Mouse (Mus musculus) MEL (cell line): ENCODE measurements around the gene Mul1. TPM values are rescaled to one million over a fixed set of nuclear protein-coding genes. Genes with fewer than 3 reads are reported as not detected.

Experiments used
- DNase-seq: peaks from one replicate; pipeline ENCODE4 v3.0.0; 2011; ENCODE audit warnings: low read depth, low spot score
- H3K27ac ChIP-seq: 2 replicates; pipeline ENCODE4 v1.5.1; 2012; ENCODE audit warnings: low read depth, mild to moderate bottlenecking, control low read depth, low read length, moderate library complexity; ENCODE audit not compliant: control insufficient read depth
- H3K27me3 ChIP-seq, 2 experiments: fragments of 150-350 bp in 1 of 2; sonication (generic) in 1 of 2; 2 replicates each; pipeline ENCODE4 v1.6.1; 2012; ENCODE audit warnings: low read length in 2 of 2, mild to moderate bottlenecking in 2 of 2, improper control_type of control experiment in 1 of 2, moderate library complexity in 1 of 2; ENCODE audit not compliant: insufficient read depth in 2 of 2, control insufficient read depth in 1 of 2
- H3K36me3 ChIP-seq, 2 experiments: 2 replicates each; pipeline ENCODE4 v1.6.1; 2012 to 2014; ENCODE audit warnings: low read length in 2 of 2, improper control_type of control experiment in 1 of 2, inconsistent platforms in 1 of 2, mild to moderate bottlenecking in 1 of 2; ENCODE audit not compliant: insufficient read depth in 2 of 2, control insufficient read depth in 1 of 2
- H3K4me1 ChIP-seq, 2 experiments: fragments of 150-350 bp in 1 of 2; sonication (generic) in 1 of 2; 2 replicates each; pipeline ENCODE4 v1.6.1; 2012; ENCODE audit warnings: low read length in 2 of 2, improper control_type of control experiment in 1 of 2, mild to moderate bottlenecking in 1 of 2; ENCODE audit not compliant: insufficient read depth in 2 of 2, control insufficient read depth in 1 of 2
- H3K4me3 ChIP-seq, 2 experiments: fragments of 150-350 bp in 1 of 2; sonication (generic) in 1 of 2; 2 replicates each; pipeline ENCODE4 v1.5.1; 2012; ENCODE audit warnings: low read depth in 2 of 2, low read length in 2 of 2, mild to moderate bottlenecking in 2 of 2, moderate library complexity in 2 of 2, control low read depth in 1 of 2, improper control_type of control experiment in 1 of 2; ENCODE audit not compliant: control insufficient read depth in 1 of 2, insufficient read depth in 1 of 2
- H3K79me2 ChIP-seq: 2 replicates; pipeline ENCODE4 v1.6.1; 2012; ENCODE audit warnings: mild to moderate bottlenecking, low read length, moderate library complexity; ENCODE audit not compliant: control insufficient read depth, poor library complexity, insufficient read depth
- H3K9ac ChIP-seq: 2 replicates; pipeline ENCODE4 v1.6.1; 2012; ENCODE audit warnings: low read depth, mild to moderate bottlenecking, control low read depth, low read length, moderate library complexity; ENCODE audit not compliant: control insufficient read depth, poor library complexity, severe bottlenecking
- H3K9me3 ChIP-seq: fragments of 150-350 bp; sonication (generic); replicated peaks from 2 replicates; pipeline ENCODE4 v1.6.1; 2012; ENCODE audit warnings: mild to moderate bottlenecking, low read length, improper control_type of control experiment, moderate library complexity; ENCODE audit not compliant: insufficient read depth
- BHLHE40 ChIP-seq: IDR thresholded peaks from 2 replicates; pipeline ENCODE4 v1.6.1; 2012; ENCODE audit warnings: low read depth, mild to moderate bottlenecking, inconsistent platforms, low read length, improper control_type of control experiment, borderline replicate concordance
- ELF1 ChIP-seq: IDR thresholded peaks from 2 replicates; pipeline ENCODE4 v1.6.1; 2014; ENCODE audit warnings: low read depth, mild to moderate bottlenecking, inconsistent platforms, low read length, improper control_type of control experiment, moderate library complexity
- EP300 ChIP-seq, 2 experiments: IDR thresholded peaks; 2 replicates each; pipeline ENCODE4 v1.6.1; 2011; ENCODE audit warnings: improper control_type of control experiment in 2 of 2, low read length in 2 of 2, low read depth in 1 of 2, mild to moderate bottlenecking in 1 of 2
- GABPA ChIP-seq: IDR thresholded peaks from 2 replicates; pipeline ENCODE4 v1.6.1; 2012; ENCODE audit warnings: low read depth, mild to moderate bottlenecking, inconsistent platforms, low read length, improper control_type of control experiment, moderate library complexity
- GATA1 ChIP-seq: IDR thresholded peaks from 2 replicates; pipeline ENCODE4 v1.6.1; 2011; ENCODE audit warnings: low read depth, low read length, improper control_type of control experiment
- HCFC1 ChIP-seq: IDR thresholded peaks from 2 replicates; pipeline ENCODE4 v1.6.1; 2012; ENCODE audit warnings: low read depth, mild to moderate bottlenecking, inconsistent platforms, low read length, improper control_type of control experiment, moderate library complexity
- KAT2A ChIP-seq: conservative IDR thresholded peaks from 2 replicates; pipeline ENCODE4 v1.6.1; 2012; ENCODE audit warnings: low read depth, low read length, improper control_type of control experiment, inconsistent platforms
- MAFK ChIP-seq: IDR thresholded peaks from 2 replicates; pipeline ENCODE4 v1.6.1; 2011; ENCODE audit warnings: low read depth, mild to moderate bottlenecking, low read length, improper control_type of control experiment, borderline replicate concordance
- MAX ChIP-seq: IDR thresholded peaks from 2 replicates; pipeline ENCODE4 v1.6.1; 2011; ENCODE audit warnings: low read length, improper control_type of control experiment
- MAZ ChIP-seq: IDR thresholded peaks from 2 replicates; pipeline ENCODE4 v1.6.1; 2012; ENCODE audit warnings: low read depth, mild to moderate bottlenecking, inconsistent platforms, low read length, improper control_type of control experiment
- MXI1 ChIP-seq: IDR thresholded peaks from 2 replicates; pipeline ENCODE4 v1.6.1; 2011; ENCODE audit warnings: mild to moderate bottlenecking, low read depth, low read length, improper control_type of control experiment
- NRF1 ChIP-seq: IDR thresholded peaks from 2 replicates; pipeline ENCODE4 v1.6.1; 2014; ENCODE audit warnings: low read depth, mild to moderate bottlenecking, inconsistent platforms, low read length, improper control_type of control experiment, moderate library complexity; ENCODE audit not compliant: poor library complexity, insufficient read depth, severe bottlenecking
- POLR2A ChIP-seq, 2 experiments: IDR thresholded peaks; 2 replicates each; pipeline ENCODE4 v1.6.1; 2011 to 2012; ENCODE audit warnings: low read length in 2 of 2, mild to moderate bottlenecking in 2 of 2, control low read depth in 1 of 2, improper control_type of control experiment in 1 of 2, low read depth in 1 of 2, moderate library complexity in 1 of 2; ENCODE audit not compliant: control insufficient read depth in 1 of 2, insufficient read depth in 1 of 2, poor library complexity in 1 of 2
- POLR2AphosphoS2 ChIP-seq: IDR thresholded peaks from 2 replicates; pipeline ENCODE4 v1.6.1; 2011; ENCODE audit warnings: low read length, improper control_type of control experiment
- RAD21 ChIP-seq: IDR thresholded peaks from 2 replicates; pipeline ENCODE4 v1.6.1; 2011; ENCODE audit warnings: mild to moderate bottlenecking, low read depth, low read length, improper control_type of control experiment
- SMC3 ChIP-seq: IDR thresholded peaks from 2 replicates; pipeline ENCODE4 v1.6.1; 2011; ENCODE audit warnings: low read depth, low read length, improper control_type of control experiment
- TAL1 ChIP-seq: IDR thresholded peaks from 2 replicates; pipeline ENCODE4 v1.6.1; 2012; ENCODE audit warnings: mild to moderate bottlenecking, inconsistent platforms, low read length, moderate library complexity, mixed read lengths
- UBTF ChIP-seq: IDR thresholded peaks from 2 replicates; pipeline ENCODE4 v1.6.1; 2012; ENCODE audit warnings: low read depth, mild to moderate bottlenecking, inconsistent platforms, low read length, improper control_type of control experiment, moderate library complexity, borderline replicate concordance; ENCODE audit not compliant: insufficient read depth
- USF1 ChIP-seq: IDR thresholded peaks from 2 replicates; pipeline ENCODE4 v1.6.1; 2014; ENCODE audit warnings: low read depth, mild to moderate bottlenecking, inconsistent platforms, low read length, improper control_type of control experiment, moderate library complexity
- USF2 ChIP-seq, 2 experiments: IDR thresholded peaks; 2 replicates each; pipeline ENCODE4 v1.6.1; 2011 to 2012; ENCODE audit warnings: improper control_type of control experiment in 2 of 2, low read length in 2 of 2, borderline replicate concordance in 1 of 2, inconsistent platforms in 1 of 2, low read depth in 1 of 2, mild to moderate bottlenecking in 1 of 2; ENCODE audit not compliant: insufficient read depth in 1 of 2
- ZC3H11A ChIP-seq: IDR thresholded peaks from 2 replicates; pipeline ENCODE4 v1.6.1; 2012; ENCODE audit warnings: low read depth, mild to moderate bottlenecking, inconsistent platforms, low read length, improper control_type of control experiment
- ZKSCAN1 ChIP-seq: IDR thresholded peaks from 2 replicates; pipeline ENCODE4 v1.6.1; 2012; ENCODE audit warnings: low read depth, mild to moderate bottlenecking, inconsistent platforms, low read length, improper control_type of control experiment, moderate library complexity
- ZNF384 ChIP-seq: IDR thresholded peaks from 2 replicates; pipeline ENCODE4 v1.6.1; 2012; ENCODE audit warnings: low read depth, mild to moderate bottlenecking, inconsistent platforms, low read length, improper control_type of control experiment
- polyA plus RNA-seq, 2 experiments: library from polyadenylated mRNA; stranded (reverse) in 1 of 2; unstranded in 1 of 2; fragments of >175 nt in 1 of 2; fragments of >200 nt in 1 of 2; gene quantifications; 2 replicates each; pipeline versions ENCODE4 v1.2.1 to v1.2.4; 2012; ENCODE audit warnings: low replicate concordance in 2 of 2, low read depth in 1 of 2; ENCODE audit not compliant: insufficient read length in 2 of 2, insufficient read depth in 1 of 2, missing spikeins in 1 of 2
- total RNA-seq: library from RNA; depleted of rRNA; stranded (reverse); fragments of 300-350 nt; gene quantifications from 2 replicates; pipeline ENCODE4 v1.2.3, GENCODE M21; 2012

The Mul1 gene
- total and polyA plus RNA-seq, 3 experiments, result 31.3 to 31.9 TPM; not detected in 1

DNA sequence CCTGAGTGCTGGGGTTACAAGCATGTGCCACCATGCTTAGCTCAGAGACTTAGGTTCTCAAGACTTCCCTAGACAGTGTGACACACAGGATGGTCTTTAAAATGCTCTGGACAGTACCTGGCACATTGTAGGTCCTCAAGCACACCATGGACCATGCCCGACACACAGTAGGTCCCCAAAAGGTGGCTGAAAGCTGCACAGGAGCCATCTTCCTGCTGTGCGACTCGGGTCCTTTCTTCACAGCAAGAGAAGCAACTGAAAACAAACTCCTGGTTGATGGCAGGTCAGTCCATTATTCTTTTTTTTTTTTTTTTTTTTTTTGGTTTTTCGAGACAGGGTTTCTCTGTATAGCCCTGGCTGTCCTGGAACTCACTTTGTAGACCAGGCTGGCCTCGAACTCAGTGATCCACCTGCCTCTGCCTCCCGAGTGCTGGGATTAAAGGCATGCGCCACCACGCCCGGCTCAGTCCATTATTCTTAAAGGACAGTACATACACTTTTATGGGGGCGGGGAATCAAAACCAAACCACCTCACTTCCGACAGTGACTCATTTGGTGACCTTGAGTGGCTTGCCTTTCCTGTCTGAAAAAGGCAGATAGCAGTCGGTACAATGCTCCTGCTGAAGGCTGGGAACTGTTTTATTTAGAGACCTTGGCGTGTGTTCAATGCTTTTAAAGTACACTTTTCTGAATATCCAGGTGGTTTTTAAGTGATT, 26.8 kb upstream of the Mul1 start:
- peak; percentile 30 for DNase-seq
- Histone ChIP-seq H3K27me3 (no peaks in the 10 kb centered on the region), H3K27ac (no peak overlapping the region), H3K4me3 (no peak overlapping the region), H3K36me3 (no peaks in the 10 kb centered on the region), H3K9me3 (no peaks in the 10 kb centered on the region), H3K79me2 (no peaks in the 10 kb centered on the region), H3K4me1 (no peaks in the 10 kb centered on the region), H3K9ac (no peak overlapping the region)
- TF ChIP-seq TAL1, result 0 out of 2 replicates have a peak, but pooled peaks have one; percentile 5
- TF ChIP-seq MAX, result no peak
- TF ChIP-seq ZKSCAN1, result peak; percentile 94

DNA sequence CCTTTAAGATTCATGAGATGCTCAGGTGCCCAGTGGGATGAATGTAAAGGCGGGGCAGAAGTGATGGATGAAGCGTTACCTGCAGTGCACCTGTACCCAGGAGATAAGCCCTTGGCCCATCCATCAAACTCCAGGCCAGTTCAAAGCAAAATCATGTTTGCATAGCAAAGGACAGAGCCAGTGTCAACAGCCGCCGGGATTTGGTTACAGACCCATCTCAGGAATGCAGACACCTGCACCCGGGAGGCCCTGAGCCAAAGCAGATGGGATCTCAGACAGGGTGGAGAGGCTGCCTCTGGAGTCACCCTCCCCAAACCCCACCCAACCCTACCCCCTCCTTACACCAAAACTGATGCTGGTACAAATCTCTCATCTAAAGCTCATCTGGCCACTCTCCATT, 23.5 kb upstream of the Mul1 start:
- H3K27me3 ChIP-seq, result no peaks in the 10 kb centered on the region

DNA sequence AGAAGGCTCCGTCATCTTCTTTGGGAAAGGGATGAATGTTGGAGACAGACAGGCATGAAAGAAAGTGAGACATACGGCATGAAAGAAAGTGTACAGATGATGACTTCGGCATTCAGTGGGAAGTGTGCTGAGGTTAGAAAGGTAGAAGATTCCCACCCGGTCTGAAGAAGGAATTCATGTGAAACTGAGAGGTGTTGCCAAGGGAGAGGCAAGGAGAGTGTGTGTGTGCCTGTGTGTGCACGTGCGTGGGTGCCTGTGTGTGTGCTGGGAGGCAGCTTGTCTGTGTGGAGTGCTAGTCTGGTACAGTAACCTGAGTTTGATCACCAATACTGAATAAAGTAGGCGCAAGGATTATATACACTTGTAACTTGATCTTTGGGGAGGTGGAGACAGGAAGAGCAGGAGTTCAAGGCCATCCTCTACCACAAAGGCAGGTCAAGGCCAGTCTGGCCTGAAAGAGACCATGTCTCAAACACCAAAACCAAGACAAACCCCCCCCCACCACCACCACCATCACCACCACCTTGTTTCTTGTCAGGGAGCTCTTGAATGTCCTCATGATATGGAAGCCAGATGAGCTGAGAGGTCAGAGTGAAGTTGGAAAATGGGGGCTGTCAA, 22.9 kb upstream of the Mul1 start:
- no peak overlapping the region for H3K27ac ChIP-seq
- TF ChIP-seq MAZ (no peak), RAD21 (no peak), TAL1 (no peak), MAFK (no peak), ELF1 (no peak), UBTF (no peak), KAT2A (no peak), NRF1 (no peak), USF1 (no peak), POLR2AphosphoS2 (no peak), EP300 (IDR thresholded peaks at IDR 0.05; ENCODE audit: low read depth in 1 of 2, low read length in 2 of 2) (no peak), SMC3 (no peak), MAX (no peak), HCFC1 (no peak)

More for the DNA sequence above, 23.5 kb upstream of the Mul1 start:
- no peak for DNase-seq
- no peaks in the 10 kb centered on the region for H3K9me3 ChIP-seq
- TF ChIP-seq USF2 (IDR thresholded peaks at IDR 0.05; ENCODE audit: borderline replicate concordance in 1 of 2, insufficient read depth in 1 of 2, low read depth in 1 of 2, low read length in 2 of 2) (no peak), BHLHE40 (no peak), POLR2A (IDR thresholded peaks at IDR 0.05; ENCODE audit: control insufficient read depth in 1 of 2, insufficient read depth in 1 of 2, low read depth in 1 of 2, low read length in 2 of 2, poor library complexity in 1 of 2) (no peak), MXI1 (no peak), ZNF384 (no peak), SMC3 (no peak), MAZ (no peak), ZC3H11A (no peak), HCFC1 (no peak), EP300 (IDR thresholded peaks at IDR 0.05; ENCODE audit: low read depth in 1 of 2, low read length in 2 of 2) (no peak), GABPA (no peak), GATA1 (no peak)
- no peaks in the 10 kb centered on the region for H3K79me2 ChIP-seq
- H3K27ac ChIP-seq, result no peak overlapping the region
- H3K9ac ChIP-seq, result no peak overlapping the region
- no peaks in the 10 kb centered on the region for H3K36me3 ChIP-seq
- H3K4me3 ChIP-seq, result no peak overlapping the region
- H3K4me1 ChIP-seq, result no peaks in the 10 kb centered on the region

More for the DNA sequence above, 22.9 kb upstream of the Mul1 start:
- Histone ChIP-seq H3K9me3 (no peaks in the 10 kb centered on the region), H3K36me3 (no peaks in the 10 kb centered on the region), H3K27me3 (no peaks in the 10 kb centered on the region), H3K79me2 (no peaks in the 10 kb centered on the region), H3K4me3 (no peak overlapping the region), H3K4me1 (no peaks in the 10 kb centered on the region), H3K9ac (no peak overlapping the region)
- DNase-seq, result no peak
